Mouse (Mus musculus): Measurements from ENCODE around the gene Efcc1.

- TF ChIP-seq CTCF (IDR thresholded peaks at IDR 0.05; ENCODE audit: low read depth, low read length) (no peak), GATA1 (IDR thresholded peaks at IDR 0.05; ENCODE audit: borderline replicate concordance, low read length) (no peak), POLR2AphosphoS5 (IDR thresholded peaks at IDR 0.05; ENCODE audit: insufficient replicate concordance, low read depth, low read length) (no peak), GATA2 (IDR thresholded peaks at IDR 0.05; ENCODE audit: borderline replicate concordance, low read depth, low read length) (no peak), TAL1 (conservative IDR thresholded peaks at IDR 0.05; ENCODE audit: low read depth, low read length) (no peak)
Measured at GRCm38 (mm10) chr6:87774466-87774865, 43.8 kb downstream of the Efcc1 start.
